Mouse (Mus musculus): Measurements from ENCODE around the gene Gm20388. TPM values are rescaled to one million over a fixed set of nuclear protein-coding genes. Genes with fewer than 3 reads are reported as not detected.

Gm20388 gene
- polyA plus RNA-seq, 1 experiment from 2014 or later = not detected

- H3K9me3 ChIP-seq (ENCODE audit: control insufficient read depth, low read length) = no peaks in the 10 kb centered on the region
Observed at GRCm38 (mm10) chr8:123854252-123854651, 3943.6 kb downstream of the Gm20388 start.

GRCm38 (mm10) chr8:123854733-123855475 lies 3944.3 kb downstream of the Gm20388 start:
- Histone ChIP-seq H3K9me3 (ENCODE audit: control insufficient read depth, low read length) (no peaks in the 10 kb centered on the region), H3K36me3 (ENCODE audit: control insufficient read depth, insufficient read depth, low read length) (no peaks in the 10 kb centered on the region), H3K27ac (replicated peaks; ENCODE audit: low read depth, low read length) (no peak overlapping the region), H3K4me1 (ENCODE audit: control insufficient read depth, insufficient read depth, low read length) (peaks cover 5% of the 10 kb centered on the region), H3K4me2 (ENCODE audit: low read depth, severe bottlenecking) (no peak overlapping the region), H3K9ac (ENCODE audit: low read length) (no peak overlapping the region), H3K27me3 (ENCODE audit: control insufficient read depth, insufficient read depth, low read length) (no peaks in the 10 kb centered on the region), H3K4me3 (ENCODE audit: low read depth, low read length) (no peak overlapping the region)
- WGBS = 95% methylated on average over 9 of the region's 9 CpGs
- ATAC-seq (ENCODE audit: insufficient number of reproducible peaks, low FRiP score, low TSS enrichment, low read depth) = no peak
- no peak for DNase-seq (ENCODE audit: low spot score)

More at GRCm38 (mm10) chr8:123854252-123854651, 3943.6 kb downstream of the Gm20388 start:
- DNase-seq (ENCODE audit: low spot score) = no peak
- no peak overlapping the region for H3K4me3 ChIP-seq (ENCODE audit: low read depth, low read length)
- no peaks in the 10 kb centered on the region for H3K36me3 ChIP-seq (ENCODE audit: control insufficient read depth, insufficient read depth, low read length)
- no peak overlapping the region for H3K4me2 ChIP-seq (ENCODE audit: low read depth, severe bottlenecking)
- H3K27ac ChIP-seq (replicated peaks; ENCODE audit: low read depth, low read length) = no peak overlapping the region
- 93% methylated on average over 1 of the region's 1 CpGs for WGBS
- H3K9ac ChIP-seq (ENCODE audit: low read length) = no peak overlapping the region
- ATAC-seq (ENCODE audit: insufficient number of reproducible peaks, low FRiP score, low TSS enrichment, low read depth) = no peak
- peaks cover 5% of the 10 kb centered on the region for H3K4me1 ChIP-seq (ENCODE audit: control insufficient read depth, insufficient read depth, low read length)
- H3K27me3 ChIP-seq (ENCODE audit: control insufficient read depth, insufficient read depth, low read length) = no peaks in the 10 kb centered on the region

- Histone ChIP-seq H3K27ac (replicated peaks; ENCODE audit: low read depth, low read length) (no peak overlapping the region), H3K27me3 (ENCODE audit: control insufficient read depth, insufficient read depth, low read length) (peaks cover 6% of the 10 kb centered on the region; the same call in 1 of the 2 replicates), H3K4me3 (ENCODE audit: low read depth, low read length) (no peak overlapping the region), H3K36me3 (ENCODE audit: control insufficient read depth, insufficient read depth, low read length) (no peaks in the 10 kb centered on the region), H3K9me3 (ENCODE audit: control insufficient read depth, low read length) (no peaks in the 10 kb centered on the region), H3K4me1 (ENCODE audit: control insufficient read depth, insufficient read depth, low read length) (peaks cover 5% of the 10 kb centered on the region), H3K9ac (ENCODE audit: low read length) (no peak overlapping the region), H3K4me2 (ENCODE audit: low read depth, severe bottlenecking) (no peak overlapping the region)
- ATAC-seq (ENCODE audit: insufficient number of reproducible peaks, low FRiP score, low TSS enrichment, low read depth) (no peak), DNase-seq (ENCODE audit: low spot score) (no peak)
- 78% methylated on average over 3 of the region's 3 CpGs for WGBS
Observed at GRCm38 (mm10) chr8:123857361-123857760, 3946.7 kb downstream of the Gm20388 start.

- Histone ChIP-seq H3K9ac (ENCODE audit: low read length) (peak overlapping the region; percentile 68), H3K27me3 (ENCODE audit: control insufficient read depth, insufficient read depth, low read length) (peaks cover 6% of the 10 kb centered on the region; the same call in 1 of the 2 replicates), H3K36me3 (ENCODE audit: control insufficient read depth, insufficient read depth, low read length) (no peaks in the 10 kb centered on the region), H3K4me2 (ENCODE audit: low read depth, severe bottlenecking) (peak overlapping the region; percentile 92), H3K4me1 (ENCODE audit: control insufficient read depth, insufficient read depth, low read length) (peaks cover 5% of the 10 kb centered on the region), H3K9me3 (ENCODE audit: control insufficient read depth, low read length) (no peaks in the 10 kb centered on the region), H3K4me3 (ENCODE audit: low read depth, low read length) (peak overlapping the region; percentile 97), H3K27ac (replicated peaks; ENCODE audit: low read depth, low read length) (no peak overlapping the region)
- ATAC-seq (ENCODE audit: insufficient number of reproducible peaks, low FRiP score, low TSS enrichment, low read depth) (peak; percentile 19), DNase-seq (ENCODE audit: low spot score) (no peak)
- WGBS = 0% methylated on average over 17 of the region's 17 CpGs
Observed at GRCm38 (mm10) chr8:123858574-123858940, 3947.9 kb downstream of the Gm20388 start.

GRCm38 (mm10) chr8:123858941-123859647 lies 3948.5 kb downstream of the Gm20388 start:
- under 1% methylated on average over 79 of the region's 79 CpGs for WGBS
- Histone ChIP-seq H3K9ac (ENCODE audit: low read length) (peak overlapping the region; percentile 68), H3K27me3 (ENCODE audit: control insufficient read depth, insufficient read depth, low read length) (peaks cover 9% of the 10 kb centered on the region; the same call in 1 of the 2 replicates), H3K4me3 (ENCODE audit: low read depth, low read length) (peak overlapping the region; percentile 97), H3K4me2 (ENCODE audit: low read depth, severe bottlenecking) (peak overlapping the region; percentile 92), H3K27ac (replicated peaks; ENCODE audit: low read depth, low read length) (no peak overlapping the region; the same call in 1 of the 2 replicates), H3K36me3 (ENCODE audit: control insufficient read depth, insufficient read depth, low read length) (no peaks in the 10 kb centered on the region), H3K4me1 (ENCODE audit: control insufficient read depth, insufficient read depth, low read length) (peaks cover 5% of the 10 kb centered on the region), H3K9me3 (ENCODE audit: control insufficient read depth, low read length) (no peaks in the 10 kb centered on the region)
- peak; percentile 96 for DNase-seq (ENCODE audit: low spot score)
- ATAC-seq (ENCODE audit: insufficient number of reproducible peaks, low FRiP score, low TSS enrichment, low read depth) = peak; percentile 94

GRCm38 (mm10) chr8:123859648-123860259 lies 3949.1 kb downstream of the Gm20388 start, which contains the start of gene Ccsap:
Gene Ccsap (minus strand): TSS chr8:123860209.
- Histone ChIP-seq H3K4me2 (ENCODE audit: low read depth, severe bottlenecking) (peak within 1 kb of the TSS; percentile 92), H3K9ac (ENCODE audit: low read length) (peak within 1 kb of the TSS; percentile 68), H3K4me3 (ENCODE audit: low read depth, low read length) (peak within 1 kb of the TSS; percentile 97), H3K27me3 (ENCODE audit: control insufficient read depth, insufficient read depth, low read length) (peaks cover 9% of the 10 kb centered on the region; the same call in 1 of the 2 replicates), H3K9me3 (ENCODE audit: control insufficient read depth, low read length) (no peaks in the 10 kb centered on the region), H3K27ac (replicated peaks; ENCODE audit: low read depth, low read length) (no peak within 1 kb of the TSS; the same call in 1 of the 2 replicates), H3K4me1 (ENCODE audit: control insufficient read depth, insufficient read depth, low read length) (peaks cover 5% of the 10 kb centered on the region), H3K36me3 (ENCODE audit: control insufficient read depth, insufficient read depth, low read length) (no peaks in the 10 kb centered on the region)
- ATAC-seq (ENCODE audit: insufficient number of reproducible peaks, low FRiP score, low TSS enrichment, low read depth) (peak; percentile 62), DNase-seq (ENCODE audit: low spot score) (no peak)
- whole genome bisulfite sequencing = under 1% methylated on average over 48 of the region's 48 CpGs

- Histone ChIP-seq H3K9ac (ENCODE audit: low read length) (no peak overlapping the region), H3K36me3 (ENCODE audit: control insufficient read depth, insufficient read depth, low read length) (no peaks in the 10 kb centered on the region), H3K4me3 (ENCODE audit: low read depth, low read length) (no peak overlapping the region; the same call in 1 of the 2 replicates), H3K4me1 (ENCODE audit: control insufficient read depth, insufficient read depth, low read length) (peaks cover 5% of the 10 kb centered on the region), H3K27me3 (ENCODE audit: control insufficient read depth, insufficient read depth, low read length) (peaks cover 9% of the 10 kb centered on the region; the same call in 1 of the 2 replicates), H3K27ac (replicated peaks; ENCODE audit: low read depth, low read length) (no peak overlapping the region), H3K9me3 (ENCODE audit: control insufficient read depth, low read length) (no peaks in the 10 kb centered on the region), H3K4me2 (ENCODE audit: low read depth, severe bottlenecking) (no peak overlapping the region)
- 69% methylated on average over 4 of the region's 4 CpGs for WGBS
- ATAC-seq (ENCODE audit: insufficient number of reproducible peaks, low FRiP score, low TSS enrichment, low read depth) = no peak
- no peak for DNase-seq (ENCODE audit: low spot score)
Observed at GRCm38 (mm10) chr8:123860386-123860785, 3949.7 kb downstream of the Gm20388 start.

- Histone ChIP-seq H3K4me3 (ENCODE audit: low read depth, low read length) (no peak overlapping the region), H3K9ac (ENCODE audit: low read length) (no peak overlapping the region), H3K27me3 (ENCODE audit: control insufficient read depth, insufficient read depth, low read length) (peaks cover 5% of the 10 kb centered on the region; the same call in 1 of the 2 replicates), H3K36me3 (ENCODE audit: control insufficient read depth, insufficient read depth, low read length) (no peaks in the 10 kb centered on the region), H3K9me3 (ENCODE audit: control insufficient read depth, low read length) (no peaks in the 10 kb centered on the region), H3K4me1 (ENCODE audit: control insufficient read depth, insufficient read depth, low read length) (no peaks in the 10 kb centered on the region), H3K27ac (replicated peaks; ENCODE audit: low read depth, low read length) (no peak overlapping the region), H3K4me2 (ENCODE audit: low read depth, severe bottlenecking) (no peak overlapping the region)
- ATAC-seq (ENCODE audit: insufficient number of reproducible peaks, low FRiP score, low TSS enrichment, low read depth) (no peak), DNase-seq (ENCODE audit: low spot score) (no peak)
- WGBS = 81% methylated on average over 7 of the region's 7 CpGs
Observed at GRCm38 (mm10) chr8:123865786-123866185, 3955.1 kb downstream of the Gm20388 start.
